Mouse (Mus musculus): ENCODE data around the gene 6430531B16Rik. TPM values are rescaled to one million over a fixed set of nuclear protein-coding genes. Genes with fewer than 3 reads are reported as not detected.

The 6430531B16Rik gene
- total RNA-seq, 2 experiments from 2014 or later, result not detected

GRCm38 (mm10) chr7:139970216-139970919 is 8.2 kb downstream of the 6430531B16Rik start:
- no peak for DNase-seq

GRCm38 (mm10) chr7:139969348-139970130 is 9.0 kb downstream of the 6430531B16Rik start:
- peak; percentile 60 to 88 for DNase-seq

- DNase-seq, result no peak
These were observed 10.1 kb downstream of the 6430531B16Rik start for GRCm38 (mm10) chr7:139968428-139968827.

- no peak for DNase-seq
These were observed 11.4 kb downstream of the 6430531B16Rik start for GRCm38 (mm10) chr7:139967175-139967574.

GRCm38 (mm10) chr7:139963814-139964213 is 14.7 kb downstream of the 6430531B16Rik start:
- DNase-seq, result no peak

- no peak for DNase-seq
These were observed 17.4 kb downstream of the 6430531B16Rik start for GRCm38 (mm10) chr7:139961141-139961540.

- no peak for DNase-seq
These were observed 20.6 kb downstream of the 6430531B16Rik start for GRCm38 (mm10) chr7:139957958-139958357.

GRCm38 (mm10) chr7:139957437-139957836 is 21.1 kb downstream of the 6430531B16Rik start:
- DNase-seq, result no peak

- no peak for DNase-seq
These were observed 21.9 kb downstream of the 6430531B16Rik start for GRCm38 (mm10) chr7:139956658-139957057.

GRCm38 (mm10) chr7:139955505-139955904 is 23.1 kb downstream of the 6430531B16Rik start:
- no peak for DNase-seq

- DNase-seq, result no peak
These were observed 26.4 kb downstream of the 6430531B16Rik start for GRCm38 (mm10) chr7:139951991-139952633.

GRCm38 (mm10) chr7:139951079-139951478 is 27.5 kb downstream of the 6430531B16Rik start:
- DNase-seq, result peak; percentile 32 to 54

GRCm38 (mm10) chr7:139950283-139950971 is 28.1 kb downstream of the 6430531B16Rik start:
- DNase-seq, result peak; percentile 74 to 80

GRCm38 (mm10) chr7:139949893-139950282 is 28.7 kb downstream of the 6430531B16Rik start:
- peak; percentile 63 to 71 for DNase-seq

- DNase-seq, result no peak
These were observed 32.5 kb downstream of the 6430531B16Rik start for GRCm38 (mm10) chr7:139946032-139946431.

- no peak for DNase-seq
These were observed 33.0 kb downstream of the 6430531B16Rik start for GRCm38 (mm10) chr7:139945516-139945915.

GRCm38 (mm10) chr7:139944291-139945240 is 34.0 kb downstream of the 6430531B16Rik start:
- peak in 1 of 2 experiments; percentile 6 for DNase-seq

GRCm38 (mm10) chr7:139943674-139944281 is 34.8 kb downstream of the 6430531B16Rik start, which contains the start of gene Utf1:
Gene Utf1, plus strand, starts transcription at chr7:139943789.
- peak in 1 of 2 experiments; percentile 26 for DNase-seq

- no peak for DNase-seq
These were observed 37.9 kb downstream of the 6430531B16Rik start for GRCm38 (mm10) chr7:139940476-139941209.

GRCm38 (mm10) chr7:139937810-139938209 is 40.7 kb downstream of the 6430531B16Rik start:
- DNase-seq, result no peak

Data from heart, adult 18-20 months (tissue).